Mouse (Mus musculus) CD4-positive, CD25-positive, alpha-beta regulatory T cell (primary cell): ENCODE measurements around the gene Hmgn3. TPM values are rescaled to one million over a fixed set of nuclear protein-coding genes. Genes with fewer than 3 reads are reported as not detected.

Source experiments
- polyA plus RNA-seq: library from polyadenylated mRNA; unstranded; fragments of 100-300 nt; shearing (Covaris generic); gene quantifications from one replicate; pipeline ENCODE4 v1.2.1, GENCODE M21; 2017

Hmgn3 gene
- polyA plus RNA-seq = 22.8 TPM

DNA sequence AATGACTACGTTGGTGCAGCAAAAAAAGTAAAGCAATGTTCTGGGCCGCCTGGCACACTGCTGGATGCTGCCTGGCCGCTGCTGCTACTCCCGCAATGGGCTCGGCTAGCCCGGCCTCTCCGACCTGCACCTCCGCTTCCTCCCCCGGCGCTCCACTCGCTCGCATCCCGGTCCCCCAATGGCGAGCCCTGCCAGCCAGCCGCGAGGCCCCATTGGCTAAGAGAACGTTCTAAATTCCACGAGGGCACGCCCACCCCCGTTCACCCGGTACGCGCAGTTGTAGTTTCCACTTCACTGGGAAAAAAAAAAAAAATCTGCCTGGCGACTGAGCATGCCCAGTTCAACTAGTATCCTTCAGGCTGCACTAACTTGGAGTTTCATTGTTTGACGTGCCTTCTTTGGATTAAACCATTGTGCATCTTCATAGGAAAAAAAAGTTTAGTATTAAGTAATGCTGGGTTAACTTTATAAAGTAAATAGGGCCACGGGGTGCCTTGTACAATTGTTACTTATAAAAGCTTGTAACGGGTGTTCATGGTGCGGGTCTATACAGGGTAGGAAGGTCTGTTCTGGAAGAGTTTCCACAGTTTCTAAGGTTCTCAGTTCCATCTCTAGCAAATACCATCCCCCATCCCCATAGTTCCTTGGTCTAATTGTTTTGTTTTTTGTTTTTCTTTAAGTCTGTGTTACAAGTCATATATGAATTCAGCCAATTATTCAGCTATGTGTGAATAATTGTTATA lies at the start of gene Hmgn3:
TSS of gene Hmgn3 (minus strand) at position 240 of the 743 bp plus-strand sequence.

Other genes with a start within 250 kb of the Hmgn3 start
- gene Phip, start 171.2 kb downstream of the Hmgn3 start, polyA plus RNA-seq = 138 TPM